Mouse (Mus musculus): Measurements from ENCODE around the gene Mtmr12. TPM values are rescaled to one million over a fixed set of nuclear protein-coding genes. Genes with fewer than 3 reads are reported as not detected.

Gene Mtmr12
- polyA plus RNA-seq, 1 experiment from 2014 or later: 24.8 TPM

DNA sequence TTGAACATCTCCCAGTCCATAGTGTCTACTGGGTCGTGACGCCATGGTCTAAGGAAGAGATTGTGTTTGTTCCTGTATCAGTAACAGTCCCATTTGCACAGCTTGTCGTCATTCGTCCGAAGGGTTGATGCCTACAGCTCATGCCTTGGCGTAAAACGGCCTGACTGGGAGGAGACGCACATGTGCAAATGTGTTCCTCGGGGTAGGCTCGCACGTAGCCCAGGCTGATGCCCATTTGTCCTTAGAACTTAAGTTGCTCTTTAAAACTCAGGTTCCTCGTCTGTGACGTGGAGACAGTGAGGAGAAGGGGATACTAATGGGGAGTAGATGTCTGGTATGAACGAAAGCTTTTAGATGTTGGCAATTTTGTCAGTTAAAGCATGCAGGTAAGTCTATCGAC is 22.1 kb downstream of the Mtmr12 start:
- no peaks in the 10 kb centered on the region for H3K36me3 ChIP-seq (ENCODE audit: control insufficient read depth, insufficient read depth, low read length)
- H3K4me2 ChIP-seq (ENCODE audit: low read depth, severe bottlenecking): no peak overlapping the region
- no peak overlapping the region for H3K4me3 ChIP-seq (ENCODE audit: low read depth, low read length)
- no peak overlapping the region for H3K9ac ChIP-seq (ENCODE audit: low read length)
- H3K9me3 ChIP-seq (ENCODE audit: control insufficient read depth, low read length): no peaks in the 10 kb centered on the region
- H3K27me3 ChIP-seq (ENCODE audit: control insufficient read depth, insufficient read depth, low read length): no peaks in the 10 kb centered on the region
- ATAC-seq (ENCODE audit: insufficient number of reproducible peaks, low FRiP score, low TSS enrichment, low read depth): no peak
- DNase-seq (ENCODE audit: low spot score): no peak
- no peak overlapping the region for H3K27ac ChIP-seq (replicated peaks; ENCODE audit: low read depth, low read length)
- 92% methylated on average over 15 of the region's 15 CpGs for WGBS
- peaks cover 5% of the 10 kb centered on the region; the same call in 1 of the 2 replicates for H3K4me1 ChIP-seq (ENCODE audit: control insufficient read depth, insufficient read depth, low read length)

DNA sequence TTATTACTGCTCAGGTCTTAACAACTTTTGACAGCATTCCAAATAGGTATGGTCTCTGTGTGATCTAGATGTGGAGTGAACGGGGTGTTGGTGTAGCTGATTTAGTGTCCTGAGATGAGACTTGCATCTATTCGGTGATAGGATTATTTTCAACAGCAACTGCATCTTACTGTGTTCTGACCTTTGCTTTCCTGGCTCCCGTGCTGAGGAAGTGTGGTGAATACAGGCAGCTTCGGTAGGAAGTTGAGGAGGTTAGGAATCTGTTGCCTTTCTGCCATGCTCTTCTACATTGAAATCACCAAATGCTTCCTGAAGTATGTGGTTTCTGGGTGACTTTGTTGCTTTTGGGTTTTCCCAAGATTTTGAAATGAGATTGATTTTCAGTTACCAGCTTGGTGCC is 22.5 kb downstream of the Mtmr12 start:
- DNase-seq (ENCODE audit: low spot score): no peak

DNA sequence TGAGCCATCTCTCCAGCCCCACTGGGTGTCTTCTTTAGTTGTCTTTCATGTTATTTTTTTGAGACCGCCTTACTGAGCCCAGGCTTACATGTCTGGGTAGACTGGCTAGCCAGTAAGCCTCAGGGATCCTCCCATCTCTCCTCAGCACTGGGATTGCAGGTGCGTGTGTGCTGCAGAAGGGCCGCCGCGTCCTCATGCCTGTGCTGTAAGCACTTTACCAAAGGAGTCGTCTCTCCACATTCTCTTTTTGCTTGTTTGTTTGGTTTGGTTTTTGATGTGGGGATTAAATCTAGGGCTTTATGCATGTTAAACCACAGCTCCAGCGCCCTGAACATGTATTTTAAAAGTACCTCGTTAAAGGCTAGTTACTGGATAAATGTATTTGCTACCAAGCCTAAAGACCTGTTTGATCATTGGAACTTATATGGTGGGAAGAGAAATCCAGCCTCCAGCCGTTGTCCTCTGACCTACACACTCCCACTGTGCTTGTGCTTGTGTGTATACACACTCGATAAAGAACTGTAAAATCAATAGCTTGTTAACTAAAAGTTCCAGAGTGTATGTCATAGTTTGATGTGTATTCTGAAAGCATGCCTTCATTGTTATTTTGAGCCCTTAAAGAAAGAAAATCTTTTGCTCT is 24.9 kb downstream of the Mtmr12 start:
- Histone ChIP-seq H3K27ac (replicated peaks; ENCODE audit: low read depth, low read length) (no peak overlapping the region), H3K4me3 (ENCODE audit: low read depth, low read length) (no peak overlapping the region), H3K4me2 (ENCODE audit: low read depth, severe bottlenecking) (no peak overlapping the region), H3K9ac (ENCODE audit: low read length) (no peak overlapping the region), H3K9me3 (ENCODE audit: control insufficient read depth, low read length) (no peaks in the 10 kb centered on the region), H3K4me1 (ENCODE audit: control insufficient read depth, insufficient read depth, low read length) (no peaks in the 10 kb centered on the region), H3K36me3 (ENCODE audit: control insufficient read depth, insufficient read depth, low read length) (peaks cover 2% of the 10 kb centered on the region; the same call in 1 of the 2 replicates), H3K27me3 (ENCODE audit: control insufficient read depth, insufficient read depth, low read length) (no peaks in the 10 kb centered on the region)
- 79% methylated on average over 10 of the region's 10 CpGs for WGBS
- DNase-seq (ENCODE audit: low spot score): no peak
- ATAC-seq (ENCODE audit: insufficient number of reproducible peaks, low FRiP score, low TSS enrichment, low read depth): no peak

More for the DNA sequence above, 22.5 kb downstream of the Mtmr12 start:
- Histone ChIP-seq H3K36me3 (ENCODE audit: control insufficient read depth, insufficient read depth, low read length) (peaks cover under 1% of the 10 kb centered on the region; the same call in 1 of the 2 replicates), H3K4me3 (ENCODE audit: low read depth, low read length) (no peak overlapping the region), H3K9me3 (ENCODE audit: control insufficient read depth, low read length) (no peaks in the 10 kb centered on the region), H3K27me3 (ENCODE audit: control insufficient read depth, insufficient read depth, low read length) (no peaks in the 10 kb centered on the region), H3K4me2 (ENCODE audit: low read depth, severe bottlenecking) (no peak overlapping the region), H3K4me1 (ENCODE audit: control insufficient read depth, insufficient read depth, low read length) (peaks cover 4% of the 10 kb centered on the region; the same call in 1 of the 2 replicates), H3K9ac (ENCODE audit: low read length) (no peak overlapping the region), H3K27ac (replicated peaks; ENCODE audit: low read depth, low read length) (no peak overlapping the region)
- ATAC-seq (ENCODE audit: insufficient number of reproducible peaks, low FRiP score, low TSS enrichment, low read depth): no peak
- WGBS: 86% methylated on average over 4 of the region's 4 CpGs

DNA sequence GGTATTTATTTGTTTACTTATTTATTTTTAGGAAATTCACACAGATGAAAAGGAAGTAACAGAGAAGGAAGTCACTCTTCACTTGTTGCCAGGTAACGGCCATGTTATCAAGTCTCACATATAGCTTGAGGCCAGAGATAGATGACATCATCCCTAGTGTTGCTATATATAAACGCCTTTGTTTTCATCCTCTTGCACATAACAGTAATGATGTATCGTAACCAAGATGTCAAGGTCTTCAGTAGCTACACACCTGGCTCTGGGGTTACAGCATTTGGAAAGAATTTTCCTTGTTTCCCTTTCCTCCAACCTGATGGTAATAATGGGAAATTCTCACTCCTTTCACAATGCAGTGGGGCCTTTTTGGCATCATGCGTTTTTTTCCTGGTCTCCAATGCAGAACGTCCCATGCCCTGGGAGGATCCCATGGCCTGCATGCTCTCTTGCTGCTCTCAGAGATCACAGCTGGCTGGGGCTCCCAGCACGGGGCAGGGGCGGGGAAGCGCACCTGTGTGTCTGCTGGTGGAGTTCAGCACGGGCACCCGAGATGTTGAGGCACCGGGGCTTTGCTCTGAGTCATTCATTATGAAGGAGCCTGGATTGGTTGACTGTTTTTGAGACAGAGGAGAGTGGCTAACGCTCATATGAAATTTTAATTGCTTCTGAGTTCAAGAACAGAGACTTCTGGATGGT is 25.6 kb downstream of the Mtmr12 start:
- peaks cover 2% of the 10 kb centered on the region; the same call in 1 of the 2 replicates for H3K36me3 ChIP-seq (ENCODE audit: control insufficient read depth, insufficient read depth, low read length)
- H3K4me3 ChIP-seq (ENCODE audit: low read depth, low read length): no peak overlapping the region
- H3K9ac ChIP-seq (ENCODE audit: low read length): no peak overlapping the region
- H3K27me3 ChIP-seq (ENCODE audit: control insufficient read depth, insufficient read depth, low read length): no peaks in the 10 kb centered on the region
- H3K27ac ChIP-seq (replicated peaks; ENCODE audit: low read depth, low read length): no peak overlapping the region
- H3K9me3 ChIP-seq (ENCODE audit: control insufficient read depth, low read length): no peaks in the 10 kb centered on the region
- H3K4me2 ChIP-seq (ENCODE audit: low read depth, severe bottlenecking): no peak overlapping the region
- no peak for ATAC-seq (ENCODE audit: insufficient number of reproducible peaks, low FRiP score, low TSS enrichment, low read depth)
- no peak for DNase-seq (ENCODE audit: low spot score)
- no peaks in the 10 kb centered on the region for H3K4me1 ChIP-seq (ENCODE audit: control insufficient read depth, insufficient read depth, low read length)
- WGBS: 59% methylated on average over 12 of the region's 12 CpGs

DNA sequence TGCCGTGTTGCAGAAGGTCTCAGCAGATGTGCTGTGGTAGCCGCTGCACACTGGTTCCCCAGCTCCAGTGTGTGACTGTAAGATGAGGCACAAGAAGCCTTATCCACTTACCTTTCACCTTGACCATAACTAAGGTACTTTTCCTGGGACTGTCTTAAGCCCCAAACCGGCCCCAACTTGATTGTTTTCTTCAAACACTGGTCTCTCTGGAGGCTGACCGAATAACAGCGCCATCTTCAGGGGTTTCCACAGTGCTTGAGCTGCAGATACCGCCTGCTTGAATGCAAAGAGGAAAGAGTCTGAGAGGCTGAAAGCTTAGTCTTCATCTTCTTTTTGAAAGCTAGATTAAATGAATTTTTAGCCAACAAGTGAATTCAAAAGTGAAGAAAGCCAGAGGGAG is 26.6 kb downstream of the Mtmr12 start:
- ATAC-seq (ENCODE audit: insufficient number of reproducible peaks, low FRiP score, low TSS enrichment, low read depth) (no peak), DNase-seq (ENCODE audit: low spot score) (no peak)
- 86% methylated on average over 6 of the region's 6 CpGs for WGBS
- Histone ChIP-seq H3K4me2 (ENCODE audit: low read depth, severe bottlenecking) (no peak overlapping the region), H3K9me3 (ENCODE audit: control insufficient read depth, low read length) (no peaks in the 10 kb centered on the region), H3K36me3 (ENCODE audit: control insufficient read depth, insufficient read depth, low read length) (peaks cover 2% of the 10 kb centered on the region; the same call in 1 of the 2 replicates), H3K9ac (ENCODE audit: low read length) (no peak overlapping the region), H3K4me3 (ENCODE audit: low read depth, low read length) (no peak overlapping the region), H3K27ac (replicated peaks; ENCODE audit: low read depth, low read length) (no peak overlapping the region), H3K27me3 (ENCODE audit: control insufficient read depth, insufficient read depth, low read length) (no peaks in the 10 kb centered on the region), H3K4me1 (ENCODE audit: control insufficient read depth, insufficient read depth, low read length) (no peaks in the 10 kb centered on the region)

DNA sequence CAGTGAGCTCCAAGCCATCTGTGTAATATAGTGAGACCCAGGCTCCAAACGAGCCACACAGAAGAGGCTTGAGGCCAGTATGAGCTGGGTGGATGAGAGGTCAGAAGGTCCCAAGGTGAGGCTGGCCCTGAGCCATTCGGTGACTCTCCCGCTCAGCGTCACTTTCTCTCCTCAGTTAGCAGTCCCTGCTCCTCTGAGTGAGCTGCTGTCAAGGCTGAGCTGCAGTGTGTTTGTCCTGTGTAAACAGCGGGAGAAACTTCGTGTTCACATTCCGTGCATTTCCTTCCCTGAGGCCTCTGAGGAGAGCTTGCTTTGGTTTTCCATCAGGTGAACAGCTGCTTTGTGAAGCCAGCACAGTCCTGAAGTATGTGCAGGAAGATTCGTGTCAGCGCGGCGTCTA is 27.6 kb downstream of the Mtmr12 start:
- no peak for DNase-seq (ENCODE audit: low spot score)
- H3K36me3 ChIP-seq (ENCODE audit: control insufficient read depth, insufficient read depth, low read length): peaks cover 4% of the 10 kb centered on the region; the same call in 1 of the 2 replicates
- no peaks in the 10 kb centered on the region for H3K27me3 ChIP-seq (ENCODE audit: control insufficient read depth, insufficient read depth, low read length)
- no peak overlapping the region for H3K4me2 ChIP-seq (ENCODE audit: low read depth, severe bottlenecking)
- no peak overlapping the region for H3K4me3 ChIP-seq (ENCODE audit: low read depth, low read length)
- no peaks in the 10 kb centered on the region for H3K4me1 ChIP-seq (ENCODE audit: control insufficient read depth, insufficient read depth, low read length)
- 77% methylated on average over 11 of the region's 11 CpGs for WGBS
- H3K27ac ChIP-seq (replicated peaks; ENCODE audit: low read depth, low read length): no peak overlapping the region
- H3K9me3 ChIP-seq (ENCODE audit: control insufficient read depth, low read length): no peaks in the 10 kb centered on the region
- ATAC-seq (ENCODE audit: insufficient number of reproducible peaks, low FRiP score, low TSS enrichment, low read depth): no peak
- no peak overlapping the region for H3K9ac ChIP-seq (ENCODE audit: low read length)

DNA sequence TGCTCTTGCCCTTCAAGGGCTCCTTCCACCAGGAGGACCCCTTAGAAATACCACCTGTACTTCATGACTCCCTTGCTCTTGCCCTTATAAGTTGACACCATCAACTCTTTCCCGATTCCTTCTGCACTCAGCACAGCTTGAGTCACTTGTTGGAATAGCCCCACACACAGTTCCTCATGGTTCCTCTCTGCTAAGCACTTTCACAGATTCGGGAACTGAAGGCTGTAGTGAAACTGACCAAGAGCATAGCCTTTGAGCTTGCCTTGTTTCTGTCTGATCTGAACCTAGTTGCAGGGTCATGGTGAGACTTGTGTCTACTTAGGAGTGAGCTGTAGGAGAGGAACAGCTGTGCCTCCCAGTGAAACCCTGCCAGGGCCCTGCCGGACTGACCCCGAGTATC is 28.2 kb downstream of the Mtmr12 start:
- no peak for ATAC-seq (ENCODE audit: insufficient number of reproducible peaks, low FRiP score, low TSS enrichment, low read depth)
- Histone ChIP-seq H3K27ac (replicated peaks; ENCODE audit: low read depth, low read length) (no peak overlapping the region), H3K9me3 (ENCODE audit: control insufficient read depth, low read length) (no peaks in the 10 kb centered on the region), H3K4me1 (ENCODE audit: control insufficient read depth, insufficient read depth, low read length) (no peaks in the 10 kb centered on the region), H3K4me3 (ENCODE audit: low read depth, low read length) (no peak overlapping the region), H3K36me3 (ENCODE audit: control insufficient read depth, insufficient read depth, low read length) (peaks cover 4% of the 10 kb centered on the region; the same call in 1 of the 2 replicates), H3K4me2 (ENCODE audit: low read depth, severe bottlenecking) (no peak overlapping the region), H3K9ac (ENCODE audit: low read length) (no peak overlapping the region), H3K27me3 (ENCODE audit: control insufficient read depth, insufficient read depth, low read length) (no peaks in the 10 kb centered on the region)
- 85% methylated on average over 4 of the region's 4 CpGs for WGBS
- no peak for DNase-seq (ENCODE audit: low spot score)

DNA sequence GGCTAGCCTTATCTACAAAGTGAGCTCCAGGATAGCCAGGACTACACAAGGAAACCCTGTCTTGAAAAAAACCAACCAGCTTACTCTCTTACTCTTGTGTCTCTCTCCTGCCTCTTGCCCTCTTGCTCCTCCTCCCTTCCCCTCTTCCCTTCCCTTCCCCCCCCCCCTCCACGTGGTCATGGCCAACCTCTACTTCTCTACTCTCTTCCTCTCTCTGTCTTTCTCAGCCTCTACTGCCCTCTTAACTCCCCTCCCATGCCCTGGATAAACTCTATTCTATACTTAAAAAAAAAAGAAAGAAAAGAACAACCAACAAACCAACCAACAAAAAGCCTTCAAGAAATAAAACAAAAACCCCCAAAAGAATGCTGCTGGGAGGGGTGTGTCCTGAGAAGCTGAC is 30.7 kb downstream of the Mtmr12 start:
- ATAC-seq (ENCODE audit: insufficient number of reproducible peaks, low FRiP score, low TSS enrichment, low read depth) (no peak), DNase-seq (ENCODE audit: low spot score) (no peak)
- 42% methylated on average over 1 of the region's 1 CpGs for WGBS
- Histone ChIP-seq H3K36me3 (ENCODE audit: control insufficient read depth, insufficient read depth, low read length) (peaks cover 4% of the 10 kb centered on the region; the same call in 1 of the 2 replicates), H3K9ac (ENCODE audit: low read length) (no peak overlapping the region), H3K9me3 (ENCODE audit: control insufficient read depth, low read length) (no peaks in the 10 kb centered on the region), H3K4me1 (ENCODE audit: control insufficient read depth, insufficient read depth, low read length) (no peaks in the 10 kb centered on the region), H3K4me3 (ENCODE audit: low read depth, low read length) (no peak overlapping the region), H3K4me2 (ENCODE audit: low read depth, severe bottlenecking) (no peak overlapping the region), H3K27ac (replicated peaks; ENCODE audit: low read depth, low read length) (no peak overlapping the region), H3K27me3 (ENCODE audit: control insufficient read depth, insufficient read depth, low read length) (no peaks in the 10 kb centered on the region)
